Mouse (Mus musculus) small intestine, adult 2 months (tissue): ENCODE data around the gene AI464131.

Experiments
- CTCF ChIP-seq: fragments of 200-500 bp; IDR thresholded peaks from 2 replicates; pipeline ENCODE4 v1.5.1; 2012; ENCODE audit warnings: low read depth, mild to moderate bottlenecking, control low read depth, inconsistent platforms, low read length, moderate library complexity, mixed read lengths; ENCODE audit not compliant: insufficient replicate concordance, insufficient read length; ENCODE audit errors: extremely low read depth
- POLR2A ChIP-seq: fragments of 200-500 bp; IDR thresholded peaks from 2 replicates; pipeline ENCODE4 v1.6.1; 2012; ENCODE audit warnings: low read depth, mild to moderate bottlenecking, control low read depth, inconsistent platforms, low read length, moderate library complexity

GRCm38 (mm10) chr4:41505131-41505551 is 2.3 kb upstream of the AI464131 start:
- TF ChIP-seq POLR2A (no peak), CTCF (peak; percentile 47; the same call in 1 of the 2 replicates)
